Mouse (Mus musculus) cerebellum, adult 2 months (tissue): Measurements from ENCODE around the gene 4430402I18Rik. TPM values are rescaled to one million over a fixed set of nuclear protein-coding genes. Genes with fewer than 3 reads are reported as not detected.

ENCODE experiments used
- DNase-seq, 2 experiments: peaks; one replicate each; pipeline ENCODE4 v3.0.0; 2021
- H3K27ac ChIP-seq: fragments of 200-500 bp; 2 replicates; pipeline ENCODE4 v1.5.1; 2012; ENCODE audit warnings: low read length, control low read depth, inconsistent platforms; ENCODE audit not compliant: insufficient read depth
- H3K27me3 ChIP-seq: fragments of 200-500 bp; 2 replicates; pipeline ENCODE4 v1.6.1; 2012; ENCODE audit warnings: inconsistent platforms, mild to moderate bottlenecking, low read length, moderate library complexity; ENCODE audit not compliant: control insufficient read depth, insufficient read depth
- H3K4me1 ChIP-seq: fragments of 200-500 bp; 2 replicates; pipeline ENCODE4 v1.6.1; 2011; ENCODE audit warnings: low read length; ENCODE audit not compliant: control insufficient read depth, insufficient read depth
- H3K4me3 ChIP-seq: fragments of 200-500 bp; replicated peaks from 2 replicates; pipeline ENCODE3; 2011; ENCODE audit warnings: mild to moderate bottlenecking, low read depth, low read length, control low read depth; ENCODE audit not compliant: insufficient read depth
- CTCF ChIP-seq: fragments of 200-500 bp; IDR thresholded peaks from 2 replicates; pipeline ENCODE4 v1.5.1; 2011; ENCODE audit warnings: low read depth, mild to moderate bottlenecking, control low read depth, low read length, moderate library complexity, borderline replicate concordance; ENCODE audit not compliant: insufficient read depth
- POLR2A ChIP-seq: fragments of 200-500 bp; IDR thresholded peaks from 2 replicates; pipeline ENCODE4 v1.6.1; 2011; ENCODE audit warnings: low read length, control low read depth, borderline replicate concordance; ENCODE audit not compliant: insufficient read depth
- WGBS: fragments of 180-500 bp; shearing (Covaris S2); methylation state at CpG from one replicate; pipeline ENCODE4 v1.1.7; 2018; 5-methylcytosine and 5-hydroxymethylcytosine counted together
- polyA plus RNA-seq: library from polyadenylated mRNA; depleted of rRNA; stranded (reverse); fragments of >200 nt; gene quantifications from 2 replicates; pipeline ENCODE4 v1.2.3, GENCODE M21; 2012

Gene 4430402I18Rik
- polyA plus RNA-seq, 1 experiment = 4.5 TPM

- TF ChIP-seq POLR2A = no peak
- no peak for TF ChIP-seq CTCF
- Histone ChIP-seq H3K4me3 (no peak overlapping the region), H3K27ac (no peak overlapping the region), H3K27me3 (no peaks in the 10 kb centered on the region), H3K4me1 (no peaks in the 10 kb centered on the region)
- DNase-seq = no peak
- WGBS = 84% methylated on average over 6 of the region's 6 CpGs
These were observed 53.0 kb downstream of the 4430402I18Rik start for GRCm38 (mm10) chr19:28914598-28914997.

- Histone ChIP-seq H3K4me1 (no peaks in the 10 kb centered on the region), H3K27me3 (no peaks in the 10 kb centered on the region), H3K27ac (no peak overlapping the region), H3K4me3 (no peak overlapping the region)
- WGBS = 59% methylated on average over 9 of the region's 9 CpGs
- no peak for DNase-seq
- TF ChIP-seq CTCF = no peak
- no peak for TF ChIP-seq POLR2A
These were observed 58.9 kb downstream of the 4430402I18Rik start for GRCm38 (mm10) chr19:28908693-28909092.

- WGBS = 79% methylated on average over 4 of the region's 4 CpGs
- H3K27ac ChIP-seq = no peak overlapping the region
- no peaks in the 10 kb centered on the region for H3K27me3 ChIP-seq
- H3K4me1 ChIP-seq = no peaks in the 10 kb centered on the region
- no peak for DNase-seq
- H3K4me3 ChIP-seq = no peak overlapping the region
- TF ChIP-seq POLR2A = no peak
- no peak for TF ChIP-seq CTCF
These were observed 59.4 kb downstream of the 4430402I18Rik start for GRCm38 (mm10) chr19:28908186-28908585.

- TF ChIP-seq CTCF (no peak), POLR2A (no peak)
- no peaks in the 10 kb centered on the region for H3K27me3 ChIP-seq
- no peak overlapping the region for H3K27ac ChIP-seq
- no peak overlapping the region for H3K4me3 ChIP-seq
- DNase-seq = no peak
- 93% methylated on average over 8 of the region's 8 CpGs for WGBS
- no peaks in the 10 kb centered on the region; the same call in 1 of the 2 replicates for H3K4me1 ChIP-seq
These were observed 64.0 kb downstream of the 4430402I18Rik start for GRCm38 (mm10) chr19:28903536-28904119.

- Histone ChIP-seq H3K27ac (no peak overlapping the region), H3K27me3 (no peaks in the 10 kb centered on the region), H3K4me1 (no peaks in the 10 kb centered on the region; the same call in 1 of the 2 replicates), H3K4me3 (no peak overlapping the region)
- no peak for TF ChIP-seq CTCF
- TF ChIP-seq POLR2A = no peak
- no peak for DNase-seq
- WGBS = 53% methylated on average over 4 of the region's 4 CpGs
These were observed 64.8 kb downstream of the 4430402I18Rik start for GRCm38 (mm10) chr19:28902806-28903205.

- TF ChIP-seq CTCF = no peak
- TF ChIP-seq POLR2A = no peak
- no peaks in the 10 kb centered on the region for H3K27me3 ChIP-seq
- H3K4me1 ChIP-seq = no peaks in the 10 kb centered on the region; the same call in 1 of the 2 replicates
- no peak overlapping the region for H3K4me3 ChIP-seq
- DNase-seq = no peak
- H3K27ac ChIP-seq = no peak overlapping the region
- 56% methylated on average over 2 of the region's 2 CpGs for WGBS
These were observed 65.5 kb downstream of the 4430402I18Rik start for GRCm38 (mm10) chr19:28902111-28902510.

- H3K27ac ChIP-seq = no peak overlapping the region
- DNase-seq = no peak
- H3K4me3 ChIP-seq = no peak overlapping the region
These were observed 66.8 kb downstream of the 4430402I18Rik start for GRCm38 (mm10) chr19:28900771-28901170.

GRCm38 (mm10) chr19:28897497-28897896 lies 70.1 kb downstream of the 4430402I18Rik start:
- Histone ChIP-seq H3K4me1 (no peaks in the 10 kb centered on the region; the same call in 1 of the 2 replicates), H3K27me3 (no peaks in the 10 kb centered on the region), H3K27ac (no peak overlapping the region), H3K4me3 (no peak overlapping the region)
- DNase-seq = no peak
- TF ChIP-seq CTCF (no peak), POLR2A (no peak)
- WGBS = 80% methylated on average over 9 of the region's 9 CpGs

More at GRCm38 (mm10) chr19:28900771-28901170, 66.8 kb downstream of the 4430402I18Rik start:
- TF ChIP-seq POLR2A = no peak
- TF ChIP-seq CTCF = no peak
- 82% methylated on average over 2 of the region's 2 CpGs for WGBS
- Histone ChIP-seq H3K27me3 (no peaks in the 10 kb centered on the region), H3K4me1 (no peaks in the 10 kb centered on the region; the same call in 1 of the 2 replicates)
